In genomic region chr12:84011251-84012040, GRCm38 (mm10) we compare ENCODE assay signal across 9 mouse cellular contexts. TPM values are rescaled to one million over a fixed set of nuclear protein-coding genes. Genes with fewer than 3 reads are reported as not detected.
DNase-seq lines count a peak whose midpoint lies in the region; ATAC-seq and TF ChIP-seq lines count a peak whose summit lies in the region.
"Had no signal": no experiment of that assay in that cellular context is flagged by ENCODE, and none has a peak within 500 bp of the region (broad histone marks: within the 10 kb centered on the region; RNA-seq: fewer than 3 reads in every experiment).

No protein-coding gene starts in this region.

- peak overlapping the region; percentile 20 for H3K4me3 ChIP-seq in forebrain, embryonic 12.5 days (replicated peaks)
- peak overlapping the region; percentile 17; the same call in 1 of the 2 replicates for H3K4me3 ChIP-seq in layer of hippocampus, adult 2 months
- no peak overlapping the region for H3K4me3 ChIP-seq in liver, postnatal 0 days (ENCODE audit: low read depth, low read length)

- H3K27ac ChIP-seq in forebrain, embryonic 12.5 days = peak overlapping the region; percentile 54
- H3K27ac ChIP-seq in layer of hippocampus, adult 2 months = peak overlapping the region; percentile 84
- H3K27ac ChIP-seq in liver, postnatal 0 days (ENCODE audit: low read depth) = no peak overlapping the region

- peaks cover 10% of the 10 kb centered on the region for H3K36me3 ChIP-seq in forebrain, embryonic 12.5 days (replicated peaks)
- no peaks in the 10 kb centered on the region for H3K36me3 ChIP-seq in liver, postnatal 0 days (replicated peaks; ENCODE audit: insufficient read depth, low read length)

- H3K4me2 ChIP-seq in forebrain, embryonic 12.5 days = peak overlapping the region; percentile 57
- peak overlapping the region; percentile 9; the same call in 1 of the 2 replicates for H3K4me2 ChIP-seq in liver, postnatal 0 days (ENCODE audit: low read depth, low read length)

- TF ChIP-seq EP300 in liver, postnatal 0 days (IDR thresholded peaks at IDR 0.05; ENCODE audit: low read depth) = no peak

- TF ChIP-seq CTCF in layer of hippocampus, adult 2 months (conservative IDR thresholded peaks at IDR 0.05) = no peak
- no peak for TF ChIP-seq CTCF in liver, postnatal 0 days (IDR thresholded peaks at IDR 0.05; ENCODE audit: low read depth)

- peaks cover 47% of the 10 kb centered on the region for H3K4me1 ChIP-seq in forebrain, embryonic 12.5 days
- peaks cover 13% of the 10 kb centered on the region for H3K4me1 ChIP-seq in liver, postnatal 0 days (ENCODE audit: insufficient read depth)

- no peaks in the 10 kb centered on the region for H3K9me3 ChIP-seq in forebrain, embryonic 12.5 days
- H3K9me3 ChIP-seq in liver, postnatal 0 days (ENCODE audit: low read length) = no peaks in the 10 kb centered on the region

- intact Hi-C loops in heart, postnatal 36 days (cut with DNase I) = no loop called here

- 28% methylated on average over 12 of the region's 12 CpGs for WGBS in forebrain, embryonic 12.5 days
- 59% methylated on average over 12 of the region's 12 CpGs for WGBS in liver, postnatal 0 days (ENCODE audit: insufficient replicate concordance)

- no peaks in the 10 kb centered on the region for H3K27me3 ChIP-seq in forebrain, embryonic 12.5 days
- H3K27me3 ChIP-seq in liver, postnatal 0 days (ENCODE audit: insufficient read depth, low read length) = no peaks in the 10 kb centered on the region

- H3K9ac ChIP-seq in forebrain, embryonic 12.5 days = peak overlapping the region; percentile 13
- H3K9ac ChIP-seq in liver, postnatal 0 days (replicated peaks) = no peak overlapping the region

- DNase-seq in heart, adult 18-20 months = peak; percentile 71 to 77
- DNase-seq in heart, adult 8-10 months (ENCODE audit: low spot score) = no peak
- peak; percentile 53 to 58 for DNase-seq in heart, postnatal 36 days
- peak; percentile 58 to 72 for DNase-seq in layer of hippocampus, adult 2 months (ENCODE audit: low spot score in 2 of 2)
- DNase-seq in liver, postnatal 0 days = peak; percentile 62
- DNase-seq in ovary, adult 18-20 months (ENCODE audit: low spot score) = peak; percentile 80
- DNase-seq in yolk sac, embryonic 10.5 days (ENCODE audit: low spot score) = no peak

- peak; percentile 67; the same call in 1 of the 2 replicates for ATAC-seq in forebrain, embryonic 12.5 days (ENCODE audit: low FRiP score)
- ATAC-seq in liver, postnatal 0 days = peak; percentile 60

RNA-seq across cellular contexts. Expression of gene Acot1, which starts 2.2 kb away (rescaled TPM):
- total RNA-seq in heart, adult 18-20 months (2021) = 10 to 100 TPM; 39.0 to 51.3 TPM
- 10 to 100 TPM; 29.0 to 59.1 (median 44.3) TPM for total RNA-seq in heart, adult 8-10 months (2022)
- 41.0 and 45.4 TPM in 2 replicates for polyA plus RNA-seq in forebrain, embryonic 12.5 days (2016; fragmentation: Nextera tagmentation; extraction: Ambion mirVana)
- total RNA-seq in heart, postnatal 36 days (2021) = 10 to 100 TPM; 75.0 to 91.8 TPM
- 10 to 100 TPM; 27.0 to 28.3 TPM for total RNA-seq in layer of hippocampus, adult 2 months (2021)
- polyA plus RNA-seq in liver, postnatal 0 days (2015; fragmentation: Nextera tagmentation; extraction: Ambion mirVana) = 87.8 and 106 TPM in 2 replicates

RNA-seq across cellular contexts. Expression of gene Acot2, which starts 23.8 kb away (rescaled TPM):
- total RNA-seq in heart, adult 18-20 months (2021) = 100 to 1,000 TPM; 120 to 125 TPM
- total RNA-seq in heart, adult 8-10 months (2022) = 100 to 1,000 TPM; 102 to 134 (median 110) TPM
- polyA plus RNA-seq in forebrain, embryonic 12.5 days (2016; fragmentation: Nextera tagmentation; extraction: Ambion mirVana) = 10.3 and 11.7 TPM in 2 replicates
- total RNA-seq in heart, postnatal 36 days (2021) = 100 to 1,000 TPM; 139 to 166 TPM
- 10 to 100 TPM; 16.2 to 18.1 TPM for total RNA-seq in layer of hippocampus, adult 2 months (2021)
- polyA plus RNA-seq in liver, postnatal 0 days (2015; fragmentation: Nextera tagmentation; extraction: Ambion mirVana) = 32.8 and 39.4 TPM in 2 replicates

RNA-seq across cellular contexts. Expression of gene Acot4, which starts 26.7 kb away (rescaled TPM):
- 1 to 10 TPM in 1 of 2 experiments, under 1 TPM in 1; 0.80 to 1.4 TPM for total RNA-seq in heart, adult 18-20 months (2021)
- total RNA-seq in heart, adult 8-10 months (2022) = 1 to 10 TPM in 3 of 4 experiments, under 1 TPM in 1; 0.73 to 1.5 (median 1.3) TPM
- 0.15 and 0.33 TPM in 2 replicates for polyA plus RNA-seq in forebrain, embryonic 12.5 days (2016; fragmentation: Nextera tagmentation; extraction: Ambion mirVana)
- 1 to 10 TPM; 1.2 to 1.3 TPM for total RNA-seq in heart, postnatal 36 days (2021)
- total RNA-seq in layer of hippocampus, adult 2 months (2021) = 1 to 10 TPM; 3.2 to 3.4 TPM
- polyA plus RNA-seq in liver, postnatal 0 days (2015; fragmentation: Nextera tagmentation; extraction: Ambion mirVana) = 29.0 and 35.0 TPM in 2 replicates

RNA-seq across cellular contexts. Expression of gene Heatr4, which starts 26.8 kb away (rescaled TPM):
- total RNA-seq in heart, adult 18-20 months (2021) = not detected
- not detected for total RNA-seq in heart, adult 8-10 months (2022)
- polyA plus RNA-seq in forebrain, embryonic 12.5 days (2016; fragmentation: Nextera tagmentation; extraction: Ambion mirVana) = not detected in 2 replicates
- total RNA-seq in heart, postnatal 36 days (2021) = not detected
- not detected for total RNA-seq in layer of hippocampus, adult 2 months (2021)
- not detected in 2 replicates for polyA plus RNA-seq in liver, postnatal 0 days (2015; fragmentation: Nextera tagmentation; extraction: Ambion mirVana)
- polyA plus RNA-seq: C2C12 had no signal

RNA-seq across cellular contexts. Expression of gene Gm49366, which starts 27.3 kb away (rescaled TPM):
- total RNA-seq in heart, adult 18-20 months (2021) = under 1 TPM in 1 of 2 experiments, not detected in 1; 0.94 TPM
- under 1 TPM in 1 of 4 experiments, not detected in 3; 0.81 TPM for total RNA-seq in heart, adult 8-10 months (2022)
- polyA plus RNA-seq in forebrain, embryonic 12.5 days (2016; fragmentation: Nextera tagmentation; extraction: Ambion mirVana) = not detected in 2 replicates
- under 1 TPM in 1 of 2 experiments, not detected in 1; 0.76 TPM for total RNA-seq in heart, postnatal 36 days (2021)
- 1 to 10 TPM in 1 of 2 experiments, not detected in 1; 2.9 TPM for total RNA-seq in layer of hippocampus, adult 2 months (2021)
- polyA plus RNA-seq in liver, postnatal 0 days (2015; fragmentation: Nextera tagmentation; extraction: Ambion mirVana) = not detected in 2 replicates
- polyA plus RNA-seq: C2C12 had no signal

Comparison
In these comparisons a context has a peak if more than half of its experiments do, and no peak if none do; other contexts are left out.
1. DNase-seq: peak in heart, adult 18-20 months (2 of 2), heart, postnatal 36 days (2 of 2), layer of hippocampus, adult 2 months (2 of 2), liver, postnatal 0 days (single experiment) and ovary, adult 18-20 months (single experiment); none in heart, adult 8-10 months (single experiment) and yolk sac, embryonic 10.5 days (single experiment).
2. RNA of gene Acot2, which starts 23.8 kb away (total RNA-seq): 139 to 166 TPM in heart, postnatal 36 days, 120 to 125 TPM in heart, adult 18-20 months and 102 to 134 TPM in heart, adult 8-10 months; 16.2 to 18.1 TPM in layer of hippocampus, adult 2 months; every median in the first group is over 4 times any median in the second.